Mouse (Mus musculus) forebrain, embryonic 12.5 days (tissue): ENCODE results near the gene Mta3. TPM values are rescaled to one million over a fixed set of nuclear protein-coding genes. Genes with fewer than 3 reads are reported as not detected.

Experiments
- ATAC-seq: fragments of 200-750 bp; cut with Nextera tagmentation; 2 replicates; pipeline ENCODE4 v1.8.0; 2017; ENCODE audit warnings: moderate TSS enrichment; ENCODE audit not compliant: low FRiP score
- H3K27ac ChIP-seq: fragments of 300-500 bp; sonication (generic); 2 replicates; pipeline ENCODE4 v1.5.1; 2016; ENCODE audit warnings: mild to moderate bottlenecking
- H3K27me3 ChIP-seq: fragments of 300-500 bp; sonication (generic); 2 replicates; pipeline ENCODE4 v1.6.1; 2016; ENCODE audit warnings: mild to moderate bottlenecking
- H3K36me3 ChIP-seq: fragments of 300-500 bp; sonication (generic); replicated peaks from 2 replicates; pipeline ENCODE4 v1.6.1; 2016; ENCODE audit warnings: mild to moderate bottlenecking
- H3K4me1 ChIP-seq: fragments of 300-500 bp; sonication (generic); 2 replicates; pipeline ENCODE4 v1.6.1; 2016
- H3K4me2 ChIP-seq: fragments of 300-500 bp; sonication (generic); 2 replicates; pipeline ENCODE4 v1.6.1; 2016; ENCODE audit warnings: mild to moderate bottlenecking, moderate library complexity
- H3K4me3 ChIP-seq: fragments of 300-500 bp; sonication (generic); replicated peaks from 2 replicates; pipeline ENCODE4 v1.5.1; 2016; ENCODE audit warnings: mild to moderate bottlenecking
- H3K9ac ChIP-seq: fragments of 300-500 bp; sonication (generic); 2 replicates; pipeline ENCODE4 v1.6.1; 2016; ENCODE audit warnings: mild to moderate bottlenecking
- H3K9me3 ChIP-seq: fragments of 300-500 bp; sonication (generic); 2 replicates; pipeline ENCODE4 v1.6.1; 2016
- WGBS: fragments of 180-500 bp; shearing (Covaris S2); methylation state at CpG from one replicate; pipeline ENCODE4 v1.1.7; 2016; 5-methylcytosine and 5-hydroxymethylcytosine counted together
- polyA plus RNA-seq: library from polyadenylated mRNA; unstranded; fragments of >200 nt; fragmentation: Nextera tagmentation; extraction: Ambion mirVana; gene quantifications from 2 replicates; pipeline ENCODE4 v1.2.1, GENCODE M21; 2016

Gene Mta3
- polyA plus RNA-seq, 1 experiment from 2014 or later = 36.9 TPM

DNA sequence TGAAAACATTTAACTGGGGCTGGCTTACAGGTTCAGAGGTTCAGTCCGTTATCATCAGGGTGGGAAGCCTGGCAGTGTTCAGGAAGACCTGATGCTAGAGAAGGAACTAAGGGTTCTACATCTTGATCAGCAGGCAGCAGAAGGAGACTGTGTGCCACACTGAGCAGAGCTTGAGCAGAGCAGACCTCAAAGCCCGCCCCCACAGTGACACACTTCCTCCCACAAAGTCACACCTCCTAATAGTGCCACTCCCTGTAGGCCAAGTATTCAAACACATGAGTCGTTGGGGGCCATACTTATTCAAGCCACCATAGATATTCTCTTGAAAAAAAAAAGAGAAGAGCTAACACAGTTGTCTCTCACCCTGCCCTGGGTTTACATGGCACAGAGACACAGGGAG, 115.9 kb downstream of the Mta3 start:
- WGBS = 91% methylated on average over 3 of the region's 3 CpGs
- ATAC-seq = no peak
- Histone ChIP-seq H3K4me2 (no peak overlapping the region), H3K9ac (no peak overlapping the region), H3K9me3 (no peaks in the 10 kb centered on the region), H3K27ac (no peak overlapping the region), H3K36me3 (no peaks in the 10 kb centered on the region), H3K27me3 (no peaks in the 10 kb centered on the region), H3K4me1 (no peaks in the 10 kb centered on the region), H3K4me3 (no peak overlapping the region)

DNA sequence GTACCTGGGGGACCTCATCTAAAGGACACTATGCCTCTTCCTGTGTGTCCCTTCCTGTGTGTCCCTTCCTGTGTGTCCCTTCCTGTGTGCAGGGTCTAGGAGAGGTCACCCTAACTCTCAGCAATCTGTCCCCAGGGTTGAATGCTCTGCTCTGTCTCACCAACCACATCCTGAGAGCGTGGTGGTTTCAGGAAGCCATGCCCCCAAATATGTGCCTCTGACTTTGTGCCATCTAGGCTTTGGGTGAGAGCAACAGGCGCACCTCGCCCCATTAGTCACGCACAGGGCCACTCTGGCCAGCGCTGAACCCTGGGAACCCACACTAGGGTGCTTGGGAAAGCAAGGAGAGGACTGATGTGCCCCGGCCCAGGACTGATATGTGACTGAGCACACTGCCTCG, 117.9 kb downstream of the Mta3 start:
- 88% methylated on average over 7 of the region's 7 CpGs for whole genome bisulfite sequencing
- Histone ChIP-seq H3K4me1 (0 out of 2 replicates have a peak, but pooled peaks cover 3% of the 10 kb centered on the region), H3K9me3 (no peaks in the 10 kb centered on the region), H3K27ac (no peak overlapping the region), H3K9ac (no peak overlapping the region), H3K36me3 (no peaks in the 10 kb centered on the region), H3K4me3 (no peak overlapping the region), H3K27me3 (no peaks in the 10 kb centered on the region), H3K4me2 (no peak overlapping the region)
- no peak for ATAC-seq

GRCm38 (mm10) chr17:83829356-83829755, 123.4 kb downstream of the Mta3 start:
- Histone ChIP-seq H3K4me3 (no peak overlapping the region), H3K36me3 (no peaks in the 10 kb centered on the region), H3K4me1 (0 out of 2 replicates have a peak, but pooled peaks cover 5% of the 10 kb centered on the region), H3K4me2 (no peak overlapping the region), H3K27me3 (no peaks in the 10 kb centered on the region), H3K9ac (no peak overlapping the region), H3K27ac (no peak overlapping the region), H3K9me3 (no peaks in the 10 kb centered on the region)
- WGBS = 81% methylated on average over 3 of the region's 3 CpGs
- no peak for ATAC-seq

DNA sequence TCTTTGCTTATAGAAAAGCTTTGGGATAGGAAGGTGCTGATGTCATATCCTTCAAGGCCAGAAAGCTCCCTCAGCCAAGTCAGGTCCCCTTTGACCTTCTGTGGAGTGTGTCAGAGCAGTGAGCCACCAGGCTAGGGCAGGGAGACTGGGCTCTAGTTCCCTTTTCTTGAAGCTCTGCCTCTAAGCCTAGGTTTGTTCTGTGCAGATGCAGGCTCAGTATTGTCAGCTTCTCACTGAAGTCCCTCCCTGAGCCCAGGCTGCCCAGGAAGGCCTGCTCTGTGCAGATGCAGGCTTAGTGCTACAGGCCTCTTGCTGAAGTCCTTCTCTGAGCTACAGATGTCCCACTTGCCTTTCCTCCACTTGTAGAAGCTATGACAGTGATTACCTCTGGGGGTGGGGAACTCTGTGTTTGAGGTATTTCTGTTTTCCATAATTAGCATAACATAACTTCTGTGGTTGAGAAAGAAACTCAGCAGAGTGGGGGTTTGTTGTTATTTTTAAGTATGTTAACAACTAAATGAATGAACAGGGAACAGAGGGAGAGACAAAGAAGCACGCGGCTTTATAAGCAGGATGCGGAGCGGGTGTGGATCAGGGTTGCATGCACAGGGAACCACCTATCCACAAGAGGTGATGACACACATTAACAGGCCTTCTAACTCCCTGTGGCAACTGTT, 124.8 kb downstream of the Mta3 start:
- ATAC-seq = no peak
- 91% methylated on average over 4 of the region's 4 CpGs for WGBS
- peaks cover 5% of the 10 kb centered on the region; the same call in 1 of the 2 replicates for H3K4me1 ChIP-seq
- no peak overlapping the region for H3K9ac ChIP-seq
- H3K4me2 ChIP-seq = no peak overlapping the region
- H3K27me3 ChIP-seq = no peaks in the 10 kb centered on the region
- H3K9me3 ChIP-seq = no peaks in the 10 kb centered on the region
- H3K27ac ChIP-seq = no peak overlapping the region
- no peaks in the 10 kb centered on the region for H3K36me3 ChIP-seq
- H3K4me3 ChIP-seq = no peak overlapping the region

DNA sequence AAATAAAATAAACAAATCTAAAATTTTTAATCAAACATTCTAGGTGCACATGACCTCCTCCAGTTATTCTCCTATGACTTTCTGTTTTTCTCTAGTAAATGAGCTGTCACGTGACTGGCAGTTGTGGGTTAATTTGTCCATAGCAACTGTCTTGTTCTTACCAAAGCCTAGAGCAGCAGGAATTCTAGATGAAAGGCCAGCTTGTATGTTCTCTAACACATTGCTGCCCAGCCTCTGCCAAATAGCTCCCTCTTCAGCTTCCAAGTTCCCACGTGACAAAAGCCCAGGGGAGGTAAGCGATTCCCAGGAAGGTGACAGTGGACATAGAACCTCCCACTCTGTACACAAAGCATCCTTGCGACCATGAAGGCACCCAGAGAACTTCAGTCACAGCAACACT, 128.2 kb downstream of the Mta3 start:
- Histone ChIP-seq H3K36me3 (no peaks in the 10 kb centered on the region), H3K4me1 (peaks cover 4% of the 10 kb centered on the region; the same call in 1 of the 2 replicates), H3K27ac (no peak overlapping the region), H3K4me3 (no peak overlapping the region), H3K9ac (no peak overlapping the region), H3K9me3 (no peaks in the 10 kb centered on the region), H3K27me3 (no peaks in the 10 kb centered on the region), H3K4me2 (no peak overlapping the region)
- ATAC-seq = no peak
- 65% methylated on average over 4 of the region's 4 CpGs for WGBS

DNA sequence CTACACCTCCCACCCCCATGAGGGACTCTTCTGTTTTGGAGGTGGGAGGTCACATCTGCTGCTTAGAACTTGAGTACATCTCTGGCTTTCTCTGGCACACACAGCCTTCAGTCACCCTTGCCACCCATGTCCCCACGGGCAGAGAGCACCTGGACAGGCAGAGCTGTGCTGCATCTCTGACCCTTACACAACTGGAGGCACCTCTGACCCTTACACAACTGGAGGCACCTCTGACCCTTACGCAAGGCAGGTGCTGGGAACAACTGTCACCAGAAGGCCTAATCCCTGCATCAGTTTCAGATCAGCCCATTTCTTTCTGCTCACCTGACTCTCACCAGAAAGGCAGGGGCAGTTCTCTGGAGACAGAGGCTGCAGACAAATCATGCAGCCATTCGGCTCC, 130.1 kb downstream of the Mta3 start:
- H3K27me3 ChIP-seq = no peaks in the 10 kb centered on the region
- no peak overlapping the region for H3K4me3 ChIP-seq
- H3K4me2 ChIP-seq = no peak overlapping the region
- H3K9ac ChIP-seq = no peak overlapping the region
- WGBS = 81% methylated on average over 3 of the region's 3 CpGs
- H3K27ac ChIP-seq = no peak overlapping the region
- no peak for ATAC-seq
- H3K36me3 ChIP-seq = no peaks in the 10 kb centered on the region
- H3K4me1 ChIP-seq = peaks cover 3% of the 10 kb centered on the region; the same call in 1 of the 2 replicates
- H3K9me3 ChIP-seq = no peaks in the 10 kb centered on the region

DNA sequence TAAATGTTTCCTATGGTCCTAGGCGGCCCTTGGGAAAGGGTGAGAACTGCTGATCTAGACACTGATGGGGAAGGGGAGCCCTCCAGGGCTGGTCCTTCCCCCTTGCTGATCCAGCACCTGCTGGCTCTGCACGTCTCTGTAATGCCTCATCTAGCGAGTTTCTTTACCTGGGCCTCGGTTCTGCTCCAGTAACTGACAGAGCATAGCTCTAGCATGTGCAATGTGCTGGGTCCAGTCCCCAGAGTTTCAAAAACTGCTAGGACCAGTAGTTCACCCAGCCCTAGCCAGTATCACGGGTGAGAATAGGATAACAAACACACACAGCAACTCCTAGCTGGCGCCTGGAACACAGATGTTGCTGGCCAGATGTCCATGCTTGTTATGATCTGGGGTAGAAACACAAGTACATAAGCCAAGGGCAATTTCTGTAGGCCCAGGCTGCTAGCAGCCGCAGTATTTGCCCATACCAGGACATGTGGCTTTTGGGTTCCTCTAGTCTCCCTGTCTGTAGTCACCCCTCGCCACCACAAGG, 131.8 kb downstream of the Mta3 start:
- H3K27ac ChIP-seq = no peak overlapping the region
- peaks cover 3% of the 10 kb centered on the region; the same call in 1 of the 2 replicates for H3K4me1 ChIP-seq
- no peak for ATAC-seq

DNA sequence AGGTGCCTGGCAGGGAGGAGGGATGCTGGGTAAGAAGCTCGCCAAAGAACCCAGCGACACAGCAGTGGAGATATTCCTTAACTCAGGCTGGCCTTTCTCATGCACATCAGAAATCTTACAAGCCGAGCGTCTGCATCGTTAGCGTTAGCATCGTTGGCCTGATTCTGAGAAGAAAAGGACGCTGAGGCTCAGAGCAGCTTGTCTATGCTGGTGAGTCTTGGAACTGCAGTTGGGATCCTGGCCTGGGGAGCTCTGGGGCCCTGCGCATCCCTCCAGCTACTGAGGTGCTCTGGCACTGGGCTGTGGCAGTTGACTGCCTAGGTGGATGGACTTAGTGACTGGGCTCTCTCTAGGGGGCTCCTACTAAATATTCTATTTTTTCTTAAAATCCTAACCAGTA, 133.2 kb downstream of the Mta3 start:
- H3K36me3 ChIP-seq = no peaks in the 10 kb centered on the region
- H3K4me2 ChIP-seq = no peak overlapping the region
- peaks cover 7% of the 10 kb centered on the region; the same call in 1 of the 2 replicates for H3K4me1 ChIP-seq
- H3K27me3 ChIP-seq = no peaks in the 10 kb centered on the region
- no peak overlapping the region for H3K4me3 ChIP-seq
- no peak for ATAC-seq
- no peaks in the 10 kb centered on the region for H3K9me3 ChIP-seq
- 53% methylated on average over 9 of the region's 9 CpGs for WGBS
- H3K27ac ChIP-seq = no peak overlapping the region
- no peak overlapping the region for H3K9ac ChIP-seq

More for the DNA sequence above, 131.8 kb downstream of the Mta3 start:
- no peaks in the 10 kb centered on the region for H3K36me3 ChIP-seq
- WGBS = 69% methylated on average over 8 of the region's 8 CpGs
- H3K9me3 ChIP-seq = no peaks in the 10 kb centered on the region
- H3K9ac ChIP-seq = no peak overlapping the region
- no peak overlapping the region for H3K4me3 ChIP-seq
- H3K27me3 ChIP-seq = no peaks in the 10 kb centered on the region
- H3K4me2 ChIP-seq = no peak overlapping the region

DNA sequence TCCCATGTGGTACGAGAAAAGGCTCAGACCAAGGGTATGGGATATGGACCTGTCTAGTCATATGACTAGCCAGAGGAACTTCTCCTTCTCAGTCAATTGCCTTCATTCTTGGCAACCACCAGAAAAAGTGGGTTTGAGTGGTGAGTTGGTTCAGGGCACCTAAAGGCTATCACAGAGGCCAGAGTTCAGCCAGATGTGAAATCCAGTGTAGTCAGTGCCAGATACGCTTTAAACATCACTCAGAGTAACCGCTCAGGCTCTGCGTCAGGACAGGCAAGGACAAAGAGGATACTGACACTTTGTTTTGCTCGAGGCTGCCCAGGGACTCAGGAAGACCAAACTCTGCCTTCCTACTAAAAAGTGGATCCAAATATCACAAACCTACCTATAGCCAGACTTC, 135.0 kb downstream of the Mta3 start:
- Histone ChIP-seq H3K4me2 (no peak overlapping the region), H3K27me3 (no peaks in the 10 kb centered on the region), H3K9ac (no peak overlapping the region), H3K36me3 (no peaks in the 10 kb centered on the region), H3K4me1 (peaks cover 4% of the 10 kb centered on the region; the same call in 1 of the 2 replicates), H3K27ac (no peak overlapping the region), H3K9me3 (no peaks in the 10 kb centered on the region), H3K4me3 (no peak overlapping the region)
- 81% methylated on average over 5 of the region's 5 CpGs for WGBS
- no peak for ATAC-seq

DNA sequence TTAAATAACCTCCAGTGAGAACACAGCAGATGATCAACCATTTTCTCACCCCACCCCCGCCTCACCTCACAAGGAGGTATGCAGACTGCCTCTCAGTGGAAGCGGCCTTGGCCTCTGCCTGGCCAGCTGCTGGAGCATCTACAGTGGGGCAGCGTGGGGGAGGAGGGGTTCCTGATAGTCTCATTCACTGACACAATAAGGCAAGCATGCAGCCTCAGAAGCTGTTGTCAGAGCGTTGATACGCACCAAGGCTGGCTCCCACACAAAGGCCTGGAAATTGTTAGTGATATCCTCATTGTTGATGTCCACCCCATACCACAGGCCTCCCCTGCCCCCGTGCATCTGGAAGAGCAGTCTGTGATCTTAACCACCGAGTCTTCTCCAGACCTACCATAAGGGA, 137.8 kb downstream of the Mta3 start:
- Histone ChIP-seq H3K27me3 (no peaks in the 10 kb centered on the region), H3K4me3 (no peak overlapping the region), H3K4me1 (peaks cover 7% of the 10 kb centered on the region), H3K27ac (no peak overlapping the region), H3K36me3 (no peaks in the 10 kb centered on the region), H3K4me2 (no peak overlapping the region), H3K9me3 (no peaks in the 10 kb centered on the region), H3K9ac (no peak overlapping the region)
- ATAC-seq = no peak
- WGBS = 72% methylated on average over 7 of the region's 7 CpGs

- H3K4me2 ChIP-seq = no peak overlapping the region
- no peak overlapping the region for H3K4me3 ChIP-seq
- no peak overlapping the region for H3K9ac ChIP-seq
- 86% methylated on average over 8 of the region's 8 CpGs for WGBS
- H3K27ac ChIP-seq = no peak overlapping the region
- ATAC-seq = no peak
- no peaks in the 10 kb centered on the region for H3K36me3 ChIP-seq
- peaks cover 22% of the 10 kb centered on the region for H3K4me1 ChIP-seq
- H3K9me3 ChIP-seq = no peaks in the 10 kb centered on the region
- no peaks in the 10 kb centered on the region for H3K27me3 ChIP-seq
These were observed 139.6 kb downstream of the Mta3 start for GRCm38 (mm10) chr17:83845538-83845937.

- no peaks in the 10 kb centered on the region for H3K9me3 ChIP-seq
- H3K27me3 ChIP-seq = peaks cover 4% of the 10 kb centered on the region; the same call in 1 of the 2 replicates
- H3K36me3 ChIP-seq = no peaks in the 10 kb centered on the region
- no peak overlapping the region for H3K4me3 ChIP-seq
- no peak overlapping the region for H3K9ac ChIP-seq
- no peak overlapping the region for H3K27ac ChIP-seq
- peaks cover 22% of the 10 kb centered on the region for H3K4me1 ChIP-seq
- ATAC-seq = no peak
- no peak overlapping the region for H3K4me2 ChIP-seq
- WGBS = 82% methylated on average over 21 of the region's 21 CpGs
These were observed 140.5 kb downstream of the Mta3 start for GRCm38 (mm10) chr17:83846301-83847021.
